Mouse (Mus musculus) forelimb bud, embryonic 11.5 days (tissue): ENCODE measurements around the gene Gm1993.
"Not testable (repeated sequence)": the region's sequence is repeated elsewhere in the genome, so short reads cannot be mapped to it uniquely, and the experiment has no call there.

ENCODE experiments used
- DNase-seq: peaks from one replicate; pipeline ENCODE4 v3.0.0-alpha.2; 2012; ENCODE audit warnings: low read depth, low spot score

Gm1993 gene

GRCm38 (mm10) chrX:25570352-25570751 lies at the start of gene Gm1993:
TSS of gene Gm1993 (minus strand) at chrX:25570452.
- DNase-seq: not testable (repeated sequence)
